In the genomic region with DNA sequence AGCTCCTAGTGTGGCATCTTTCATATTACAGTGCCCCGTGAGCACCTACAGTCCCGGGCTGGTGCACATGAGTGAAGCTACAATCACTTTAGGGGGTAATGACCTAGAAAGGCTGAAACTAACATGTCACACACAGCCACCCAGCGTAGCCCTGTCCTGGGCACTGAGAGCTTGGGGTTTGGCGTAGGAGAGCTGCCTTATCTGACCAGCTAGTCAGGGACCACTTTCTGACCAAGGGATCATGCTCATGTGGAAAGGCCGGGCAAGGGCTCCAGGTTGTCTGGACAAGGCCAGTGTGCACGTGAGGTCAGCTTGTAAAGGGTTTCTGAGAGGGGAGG, we compare ENCODE assay signal across 26 mouse cellular contexts. TPM values are rescaled to one million over a fixed set of nuclear protein-coding genes. Genes with fewer than 3 reads are reported as not detected.
DNase-seq lines count a peak whose midpoint lies in the region; ATAC-seq lines count a peak whose summit lies in the region.
"Had no signal": no experiment of that assay in that cellular context is flagged by ENCODE, and none has a peak within 500 bp of the region (broad histone marks: within the 10 kb centered on the region; RNA-seq: fewer than 3 reads in every experiment).

No protein-coding gene starts in this region.

- no peak for DNase-seq in kidney, adult 9 months
- no peak for DNase-seq in lung, postnatal 14 days
- DNase-seq in natural killer cell, adult 2 months (ENCODE audit: low spot score in 2 of 2): no peak
- DNase-seq: adrenal gland, adult 8-10 months; cerebellum, adult 8-10 months; cerebellum, postnatal 36 days; embryo, embryonic 11 days; heart, postnatal 14 days; layer of hippocampus, postnatal 36 days; thymus, adult 2 months; thymus, postnatal 4 days had no signal

- no peak overlapping the region for H3K9ac ChIP-seq in kidney, embryonic 15.5 days
- H3K9ac ChIP-seq in lung, embryonic 15.5 days: no peak overlapping the region
- no peak overlapping the region for H3K9ac ChIP-seq in liver, embryonic 16.5 days (ENCODE audit: low read depth, low read length)
- no peak overlapping the region for H3K9ac ChIP-seq in stomach, embryonic 15.5 days
- H3K9ac ChIP-seq: embryonic facial prominence, embryonic 13.5 days; forebrain, embryonic 12.5 days; midbrain, embryonic 15.5 days; neural tube, embryonic 13.5 days had no signal

- H3K4me3 ChIP-seq in kidney, embryonic 15.5 days (replicated peaks): no peak overlapping the region
- H3K4me3 ChIP-seq in lung, embryonic 15.5 days: no peak overlapping the region
- H3K4me3 ChIP-seq in liver, embryonic 16.5 days (ENCODE audit: low read depth, low read length): no peak overlapping the region
- H3K4me3 ChIP-seq in stomach, embryonic 15.5 days (replicated peaks): no peak overlapping the region
- H3K4me3 ChIP-seq: embryonic facial prominence, embryonic 13.5 days; erythroblast, embryonic 14.5 days; forebrain, embryonic 12.5 days; megakaryocyte, embryonic 14.5 days; midbrain, embryonic 15.5 days; neural tube, embryonic 13.5 days had no signal

- H3K36me3 ChIP-seq in kidney, embryonic 15.5 days: no peaks in the 10 kb centered on the region
- no peaks in the 10 kb centered on the region for H3K36me3 ChIP-seq in lung, embryonic 15.5 days
- no peaks in the 10 kb centered on the region for H3K36me3 ChIP-seq in liver, embryonic 16.5 days (ENCODE audit: control insufficient read depth, insufficient read depth)
- H3K36me3 ChIP-seq in stomach, embryonic 15.5 days: no peaks in the 10 kb centered on the region
- H3K36me3 ChIP-seq: embryonic facial prominence, embryonic 13.5 days; forebrain, embryonic 12.5 days; midbrain, embryonic 15.5 days; neural tube, embryonic 13.5 days had no signal

- no peak overlapping the region for H3K4me2 ChIP-seq in kidney, embryonic 15.5 days
- H3K4me2 ChIP-seq in lung, embryonic 15.5 days: no peak overlapping the region
- H3K4me2 ChIP-seq in liver, embryonic 16.5 days (ENCODE audit: low read depth, low read length): no peak overlapping the region
- H3K4me2 ChIP-seq in stomach, embryonic 15.5 days: no peak overlapping the region
- H3K4me2 ChIP-seq: embryonic facial prominence, embryonic 13.5 days; forebrain, embryonic 12.5 days; heart, embryonic 11.5 days; midbrain, embryonic 15.5 days; neural tube, embryonic 13.5 days had no signal

- H3K27ac ChIP-seq in kidney, embryonic 15.5 days: no peak overlapping the region
- peak overlapping the region; percentile 69 for H3K27ac ChIP-seq in lung, embryonic 15.5 days
- H3K27ac ChIP-seq in liver, embryonic 16.5 days (ENCODE audit: low read length): peak overlapping the region; percentile 86
- H3K27ac ChIP-seq in stomach, embryonic 15.5 days: 0 out of 2 replicates have a peak overlapping the region, but pooled peaks have one; percentile 33
- H3K27ac ChIP-seq: embryonic facial prominence, embryonic 13.5 days; forebrain, embryonic 12.5 days; hindbrain, postnatal 0 days; midbrain, embryonic 15.5 days; neural tube, embryonic 13.5 days had no signal

- no peaks in the 10 kb centered on the region for H3K9me3 ChIP-seq in kidney, embryonic 15.5 days (replicated peaks)
- no peaks in the 10 kb centered on the region for H3K9me3 ChIP-seq in lung, embryonic 15.5 days
- H3K9me3 ChIP-seq in liver, embryonic 16.5 days (replicated peaks; ENCODE audit: control insufficient read depth, low read length): no peaks in the 10 kb centered on the region
- no peaks in the 10 kb centered on the region for H3K9me3 ChIP-seq in stomach, embryonic 15.5 days
- H3K9me3 ChIP-seq: embryonic facial prominence, embryonic 13.5 days; forebrain, embryonic 12.5 days; megakaryocyte, embryonic 14.5 days; midbrain, embryonic 15.5 days; neural tube, embryonic 13.5 days had no signal

- H3K27me3 ChIP-seq in kidney, embryonic 15.5 days: no peaks in the 10 kb centered on the region
- H3K27me3 ChIP-seq in lung, embryonic 15.5 days: no peaks in the 10 kb centered on the region
- no peaks in the 10 kb centered on the region for H3K27me3 ChIP-seq in liver, embryonic 16.5 days (ENCODE audit: control insufficient read depth, insufficient read depth, low read depth, low read length)
- H3K27me3 ChIP-seq in stomach, embryonic 15.5 days (replicated peaks): no peaks in the 10 kb centered on the region
- H3K27me3 ChIP-seq: embryonic facial prominence, embryonic 13.5 days; forebrain, embryonic 12.5 days; midbrain, embryonic 15.5 days; neural tube, embryonic 13.5 days had no signal

- 0 out of 2 replicates have a peak, but pooled peaks have one; percentile 40 for ATAC-seq in kidney, embryonic 15.5 days (replicated peaks; ENCODE audit: low FRiP score)
- ATAC-seq in lung, embryonic 15.5 days (ENCODE audit: borderline replicate concordance, extremely low read depth, low FRiP score, low TSS enrichment): no peak
- ATAC-seq in liver, embryonic 16.5 days (ENCODE audit: low read depth): peak; percentile 30
- ATAC-seq in stomach, embryonic 15.5 days (ENCODE audit: insufficient read depth, low FRiP score, low read depth): no peak
- ATAC-seq: hindbrain, postnatal 0 days; midbrain, embryonic 15.5 days had no signal

- WGBS in kidney, embryonic 15.5 days: 44% methylated on average over 6 of the region's 6 CpGs
- 74% methylated on average over 6 of the region's 6 CpGs for WGBS in lung, embryonic 15.5 days
- 58% methylated on average over 6 of the region's 6 CpGs for WGBS in liver, embryonic 16.5 days (ENCODE audit: insufficient replicate concordance)
- WGBS in stomach, embryonic 15.5 days: 80% methylated on average over 6 of the region's 6 CpGs

- peaks cover 24% of the 10 kb centered on the region for H3K4me1 ChIP-seq in kidney, embryonic 15.5 days
- H3K4me1 ChIP-seq in lung, embryonic 15.5 days: peaks cover 21% of the 10 kb centered on the region
- peaks cover 3% of the 10 kb centered on the region; the same call in 1 of the 2 replicates for H3K4me1 ChIP-seq in liver, embryonic 16.5 days (ENCODE audit: control insufficient read depth, low read depth, low read length)
- peaks cover 9% of the 10 kb centered on the region; the same call in 1 of the 2 replicates for H3K4me1 ChIP-seq in stomach, embryonic 15.5 days
- H3K4me1 ChIP-seq: embryonic facial prominence, embryonic 13.5 days; forebrain, embryonic 12.5 days; midbrain, embryonic 15.5 days; neural tube, embryonic 13.5 days had no signal

RNA-seq across cellular contexts. Expression of a gene that starts 28.1 kb away (rescaled TPM):
- 0.45 and 0.84 TPM in 2 replicates for polyA plus RNA-seq in kidney, embryonic 15.5 days (2015; fragmentation: Nextera tagmentation; extraction: Ambion mirVana)
- polyA plus RNA-seq in lung, embryonic 15.5 days (2015; fragmentation: Nextera tagmentation; extraction: Ambion mirVana): 0.21 and 0.34 TPM in 2 replicates
- polyA plus RNA-seq in liver, embryonic 16.5 days (2015; fragmentation: Nextera tagmentation; extraction: Ambion mirVana): 0.15 TPM in 1 of 2 replicates, not detected in the other
- 0.36 and 0.42 TPM in 2 replicates for polyA plus RNA-seq in stomach, embryonic 15.5 days (2015; fragmentation: Nextera tagmentation; extraction: Ambion mirVana)
- polyA plus RNA-seq: brain, embryonic 14.5 days; C2C12; embryonic facial prominence, embryonic 13.5 days; erythroblast, embryonic 14.5 days; heart, embryonic 11.5 days; hindbrain, embryonic 11.5 days had no signal

RNA-seq across cellular contexts. Expression of a gene that starts 36.6 kb away (rescaled TPM):
- 3.9 and 11.4 TPM in 2 replicates for polyA plus RNA-seq in kidney, embryonic 15.5 days (2015; fragmentation: Nextera tagmentation; extraction: Ambion mirVana)
- polyA plus RNA-seq in lung, embryonic 15.5 days (2015; fragmentation: Nextera tagmentation; extraction: Ambion mirVana): 5.3 and 5.8 TPM in 2 replicates
- 15.0 and 19.6 TPM in 2 replicates for polyA plus RNA-seq in liver, embryonic 16.5 days (2015; fragmentation: Nextera tagmentation; extraction: Ambion mirVana)
- 32.4 and 54.7 TPM in 2 replicates for polyA plus RNA-seq in stomach, embryonic 15.5 days (2015; fragmentation: Nextera tagmentation; extraction: Ambion mirVana)

RNA-seq across cellular contexts. Expression of a gene that starts 42.3 kb away (rescaled TPM):
- polyA plus RNA-seq in kidney, embryonic 15.5 days (2015; fragmentation: Nextera tagmentation; extraction: Ambion mirVana): 9.6 and 12.2 TPM in 2 replicates
- 9.3 and 9.4 TPM in 2 replicates for polyA plus RNA-seq in lung, embryonic 15.5 days (2015; fragmentation: Nextera tagmentation; extraction: Ambion mirVana)
- polyA plus RNA-seq in liver, embryonic 16.5 days (2015; fragmentation: Nextera tagmentation; extraction: Ambion mirVana): 3.4 and 3.8 TPM in 2 replicates
- 8.3 and 8.4 TPM in 2 replicates for polyA plus RNA-seq in stomach, embryonic 15.5 days (2015; fragmentation: Nextera tagmentation; extraction: Ambion mirVana)

Comparison
In these comparisons a context has a peak if more than half of its experiments do, and no peak if none do; other contexts are left out.
1. ATAC-seq: peak in kidney, embryonic 15.5 days (single experiment) and liver, embryonic 16.5 days (single experiment); none in lung, embryonic 15.5 days (single experiment) and stomach, embryonic 15.5 days (single experiment).